Mouse (Mus musculus): ENCODE measurements around the gene Hmgn2. TPM values are rescaled to one million over a fixed set of nuclear protein-coding genes. Genes with fewer than 3 reads are reported as not detected.
"Not testable (repeated sequence)": the region's sequence is repeated elsewhere in the genome, so short reads cannot be mapped to it uniquely, and the experiment has no call there.

Gene Hmgn2
- polyA plus RNA-seq, 1 experiment: 28.9 TPM

GRCm38 (mm10) chr4:133931785-133932184 lies 36.7 kb downstream of the Hmgn2 start:
- DNase-seq: no peak
- no peak overlapping the region for H3K4me3 ChIP-seq (replicated peaks; ENCODE audit: extremely low read depth, low read depth, low read length)
- H3K4me1 ChIP-seq (ENCODE audit: control insufficient read depth, insufficient read depth, low read length): no peaks in the 10 kb centered on the region; the same call in 1 of the 2 replicates
- 84% methylated on average over 3 of the region's 3 CpGs for WGBS
- TF ChIP-seq POLR2A (IDR thresholded peaks at IDR 0.05; ENCODE audit: borderline replicate concordance, extremely low read depth, low read depth, low read length) (no peak), CTCF (IDR thresholded peaks at IDR 0.05; ENCODE audit: insufficient read depth, low read length) (no peak)

DNA sequence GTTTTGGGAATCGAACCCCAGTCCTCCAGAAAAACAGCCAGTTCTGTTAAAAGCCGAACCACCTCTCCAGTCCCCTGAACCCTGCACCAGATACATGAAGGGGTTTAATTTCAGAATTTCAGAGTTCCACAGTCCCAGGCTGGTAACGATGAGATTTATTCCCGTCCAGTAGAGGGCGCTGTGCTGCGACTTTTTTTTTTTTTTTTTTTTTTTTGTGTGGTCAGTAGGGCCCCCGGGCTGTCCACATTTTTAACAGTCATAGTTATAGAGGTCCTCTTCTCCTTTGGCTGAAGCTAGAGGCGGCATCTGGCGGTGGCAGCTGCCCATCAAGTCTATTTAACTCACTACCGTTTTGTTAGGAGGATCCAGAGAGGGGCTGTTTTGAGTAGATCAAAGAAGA lies 37.1 kb downstream of the Hmgn2 start:
- 17% methylated on average over 10 of the region's 10 CpGs for WGBS
- TF ChIP-seq POLR2A (IDR thresholded peaks at IDR 0.05; ENCODE audit: borderline replicate concordance, extremely low read depth, low read depth, low read length) (no peak), CTCF (IDR thresholded peaks at IDR 0.05; ENCODE audit: insufficient read depth, low read length) (no peak; the same call in 1 of the 2 replicates)

GRCm38 (mm10) chr4:133929278-133929670 lies 39.2 kb downstream of the Hmgn2 start:
- TF ChIP-seq POLR2A (IDR thresholded peaks at IDR 0.05; ENCODE audit: borderline replicate concordance, extremely low read depth, low read depth, low read length) (peak; percentile 36; the same call in 1 of the 2 replicates), CTCF (IDR thresholded peaks at IDR 0.05; ENCODE audit: insufficient read depth, low read length) (no peak)
- Histone ChIP-seq H3K4me1 (ENCODE audit: control insufficient read depth, insufficient read depth, low read length) (peaks cover 2% of the 10 kb centered on the region; the same call in 1 of the 2 replicates), H3K4me3 (replicated peaks; ENCODE audit: extremely low read depth, low read depth, low read length) (no peak overlapping the region)
- 6% methylated on average over 7 of the region's 7 CpGs for WGBS
- no peak for DNase-seq

More for the DNA sequence above, 37.1 kb downstream of the Hmgn2 start:
- no peak for DNase-seq
- H3K4me1 ChIP-seq (ENCODE audit: control insufficient read depth, insufficient read depth, low read length): no peaks in the 10 kb centered on the region; the same call in 1 of the 2 replicates
- no peak overlapping the region for H3K4me3 ChIP-seq (replicated peaks; ENCODE audit: extremely low read depth, low read depth, low read length)

- no peak overlapping the region for H3K4me3 ChIP-seq (replicated peaks; ENCODE audit: extremely low read depth, low read depth, low read length)
- no peak for TF ChIP-seq POLR2A (IDR thresholded peaks at IDR 0.05; ENCODE audit: borderline replicate concordance, extremely low read depth, low read depth, low read length)
- no peak for TF ChIP-seq CTCF (IDR thresholded peaks at IDR 0.05; ENCODE audit: insufficient read depth, low read length)
- WGBS: 26% methylated on average over 15 of the region's 15 CpGs
- DNase-seq: no peak
- peaks cover 2% of the 10 kb centered on the region; the same call in 1 of the 2 replicates for H3K4me1 ChIP-seq (ENCODE audit: control insufficient read depth, insufficient read depth, low read length)
These were observed 39.7 kb downstream of the Hmgn2 start for GRCm38 (mm10) chr4:133928576-133929277.

GRCm38 (mm10) chr4:133925204-133925603 lies 43.2 kb downstream of the Hmgn2 start:
- TF ChIP-seq POLR2A (IDR thresholded peaks at IDR 0.05; ENCODE audit: borderline replicate concordance, extremely low read depth, low read depth, low read length) (no peak), CTCF (IDR thresholded peaks at IDR 0.05; ENCODE audit: insufficient read depth, low read length) (no peak)
- no peak for DNase-seq

DNA sequence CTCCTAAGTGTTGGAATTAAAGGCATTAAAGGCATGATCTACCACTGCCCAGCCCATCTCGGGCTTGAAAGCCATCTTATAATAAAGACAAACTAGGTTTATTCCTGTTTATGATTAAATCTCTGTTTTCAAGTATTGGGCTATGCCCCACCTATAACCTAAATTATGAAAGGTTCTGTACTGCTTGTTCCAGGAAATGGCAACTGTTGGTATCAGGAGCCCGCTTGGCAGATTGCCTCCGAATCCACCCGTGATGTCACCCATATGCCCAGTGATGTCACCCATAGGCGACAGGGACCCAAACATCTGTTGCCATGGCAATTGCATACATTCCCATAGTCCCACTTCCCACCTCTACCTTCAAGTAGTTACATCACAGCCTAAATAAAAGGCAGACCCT lies 44.7 kb downstream of the Hmgn2 start:
- Histone ChIP-seq H3K4me1 (ENCODE audit: control insufficient read depth, insufficient read depth, low read length) (peaks cover 2% of the 10 kb centered on the region; the same call in 1 of the 2 replicates), H3K4me3 (replicated peaks; ENCODE audit: extremely low read depth, low read depth, low read length) (no peak overlapping the region)
- 64% methylated on average over 5 of the region's 5 CpGs for WGBS
- no peak for TF ChIP-seq POLR2A (IDR thresholded peaks at IDR 0.05; ENCODE audit: borderline replicate concordance, extremely low read depth, low read depth, low read length)
- TF ChIP-seq CTCF (IDR thresholded peaks at IDR 0.05; ENCODE audit: insufficient read depth, low read length): no peak
- no peak for DNase-seq

More at GRCm38 (mm10) chr4:133925204-133925603, 43.2 kb downstream of the Hmgn2 start:
- Histone ChIP-seq H3K4me3 (replicated peaks; ENCODE audit: extremely low read depth, low read depth, low read length) (no peak overlapping the region), H3K4me1 (ENCODE audit: control insufficient read depth, insufficient read depth, low read length) (peaks cover 2% of the 10 kb centered on the region; the same call in 1 of the 2 replicates)
- 29% methylated on average over 4 of the region's 4 CpGs for whole genome bisulfite sequencing

DNA sequence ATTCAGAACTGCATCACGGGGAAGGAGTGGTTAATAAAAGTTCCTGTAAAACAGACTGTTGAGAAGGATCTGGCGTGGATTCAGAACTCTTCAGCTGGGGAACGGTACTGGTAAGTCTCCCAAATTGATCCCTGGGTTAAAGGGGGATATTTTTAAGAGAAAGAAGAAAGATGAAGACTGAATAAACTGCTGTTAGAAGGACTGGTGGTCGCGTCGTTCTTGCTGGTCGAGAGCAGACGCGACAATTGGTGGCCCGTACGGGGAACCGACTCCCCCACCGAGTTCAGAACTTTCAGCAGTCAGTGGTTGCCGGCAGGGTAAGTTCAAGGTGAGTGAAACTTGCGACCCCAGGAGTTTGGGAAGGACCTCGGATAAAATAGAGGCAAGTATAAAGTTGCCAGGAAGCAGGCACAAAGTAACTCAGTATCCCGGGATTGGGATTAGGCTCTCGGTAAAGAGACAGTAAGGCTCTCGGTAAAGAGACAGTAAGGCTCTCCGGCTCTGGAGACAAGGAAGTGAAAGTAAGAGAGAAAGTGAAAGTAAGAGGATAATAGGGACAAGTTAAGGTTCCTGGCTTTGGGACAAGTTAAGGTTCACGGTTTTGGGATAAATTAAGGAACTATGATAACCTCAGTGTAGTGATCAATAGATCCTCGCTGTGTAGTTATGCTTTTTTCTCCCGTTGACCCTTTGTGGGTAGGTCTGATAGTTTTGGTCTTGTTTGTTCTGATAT lies 50.2 kb downstream of the Hmgn2 start:
- not testable (repeated sequence) for H3K4me3 ChIP-seq (replicated peaks; ENCODE audit: extremely low read depth, low read depth, low read length); H3K4me1 ChIP-seq (ENCODE audit: control insufficient read depth, insufficient read depth, low read length); DNase-seq
- 81% methylated on average over 23 of the region's 23 CpGs for WGBS

Other genes with a start within 250 kb of the Hmgn2 start
- gene Arid1a, start 211.9 kb downstream of the Hmgn2 start, polyA plus RNA-seq (2012; rRNA removed): 68.3 and 77.3 TPM in 2 replicates
- gene Rps6ka1, start 80.9 kb downstream of the Hmgn2 start, polyA plus RNA-seq (2012; rRNA removed): 57.2 and 65.6 TPM in 2 replicates
- 21.6 and 28.4 TPM in 2 replicates for gene Dhdds, start 32.3 kb upstream of the Hmgn2 start, polyA plus RNA-seq (2012; rRNA removed)
- 0.06 TPM in 1 of 2 replicates, not detected in the other for gene Lin28a, start 50.2 kb upstream of the Hmgn2 start, polyA plus RNA-seq (2012; rRNA removed)
- 0.27 and 0.58 TPM in 2 replicates for gene Zfp683, start 85.2 kb upstream of the Hmgn2 start, polyA plus RNA-seq (2012; rRNA removed)
- 7.2 and 14.7 TPM in 2 replicates for gene Crybg2, start 92.2 kb upstream of the Hmgn2 start, polyA plus RNA-seq (2012; rRNA removed)
- gene Cd52, start 126.4 kb upstream of the Hmgn2 start, polyA plus RNA-seq (2012; rRNA removed): 52.8 and 76.5 TPM in 2 replicates
- gene Ubxn11, start 133.9 kb upstream of the Hmgn2 start, polyA plus RNA-seq (2012; rRNA removed): 28.8 and 30.0 TPM in 2 replicates
- 654 and 703 TPM in 2 replicates for gene Sh3bgrl3, start 160.1 kb upstream of the Hmgn2 start, polyA plus RNA-seq (2012; rRNA removed)
- gene Cep85, start 218.5 kb upstream of the Hmgn2 start, polyA plus RNA-seq (2012; rRNA removed): 17.1 and 30.2 TPM in 2 replicates
- not detected in 2 replicates for gene Gm7534, start 234.4 kb upstream of the Hmgn2 start, polyA plus RNA-seq (2012; rRNA removed)